Mouse (Mus musculus) heart, embryonic 10.5 days (tissue): Measurements from ENCODE around the gene Ado. TPM values are rescaled to one million over a fixed set of nuclear protein-coding genes. Genes with fewer than 3 reads are reported as not detected.

ENCODE experiments used
- DNase-seq: peaks from one replicate; pipeline ENCODE4 v3.0.0-alpha.2; 2017; ENCODE audit warnings: low spot score
- H3K27ac ChIP-seq: fragments of 300-500 bp; sonication (generic); 2 replicates; pipeline ENCODE4 v1.5.1; 2016; ENCODE audit warnings: mild to moderate bottlenecking
- H3K27me3 ChIP-seq: fragments of 300-500 bp; sonication (generic); 2 replicates; pipeline ENCODE4 v1.6.1; 2016; ENCODE audit warnings: mild to moderate bottlenecking; ENCODE audit not compliant: poor library complexity, insufficient read depth, severe bottlenecking
- H3K36me3 ChIP-seq: fragments of 300-500 bp; sonication (generic); 2 replicates; pipeline ENCODE4 v1.6.1; 2016; ENCODE audit warnings: mild to moderate bottlenecking, moderate library complexity
- H3K4me1 ChIP-seq: fragments of 300-500 bp; sonication (generic); 2 replicates; pipeline ENCODE4 v1.6.1; 2016; ENCODE audit warnings: mild to moderate bottlenecking
- H3K4me3 ChIP-seq: fragments of 300-500 bp; sonication (generic); 2 replicates; pipeline ENCODE4 v1.5.1; 2016; ENCODE audit warnings: mild to moderate bottlenecking, moderate library complexity
- H3K9me3 ChIP-seq: fragments of 300-500 bp; sonication (generic); 2 replicates; pipeline ENCODE4 v1.6.1; 2016; ENCODE audit warnings: mild to moderate bottlenecking, moderate library complexity
- WGBS: fragments of 180-500 bp; shearing (Covaris S2); methylation state at CpG from one replicate; pipeline ENCODE4 v1.1.7; 2016; 5-methylcytosine and 5-hydroxymethylcytosine counted together
- polyA plus RNA-seq: library from polyadenylated mRNA; unstranded; fragments of >200 nt; fragmentation: Nextera tagmentation; extraction: Ambion mirVana; gene quantifications from 2 replicates; pipeline ENCODE4 v1.2.1, GENCODE M21; 2016

Gene Ado
- polyA plus RNA-seq, 1 experiment from 2014 or later: 67.7 TPM

DNA sequence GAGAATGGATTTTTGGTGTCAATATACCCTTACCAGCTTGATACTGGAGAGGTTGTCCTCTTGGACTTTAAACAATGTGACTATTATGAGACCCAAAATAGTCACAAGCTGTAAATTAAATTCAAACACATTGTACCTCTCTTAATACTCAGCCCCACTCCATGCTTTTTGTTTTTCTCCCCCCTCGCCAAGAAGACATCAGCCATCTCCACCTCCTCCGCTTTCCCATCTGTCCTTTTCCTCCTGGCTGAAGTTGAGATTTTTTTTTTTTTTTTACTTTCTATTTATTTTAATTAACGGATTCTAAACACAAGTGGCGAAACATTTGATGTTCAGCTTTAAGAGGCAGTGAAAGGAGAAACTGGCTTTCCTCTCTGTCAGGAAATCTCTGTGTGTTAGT is 9.3 kb upstream of the Ado start:
- DNase-seq: no peak
- Histone ChIP-seq H3K36me3 (no peaks in the 10 kb centered on the region), H3K27ac (no peak overlapping the region), H3K4me1 (no peaks in the 10 kb centered on the region), H3K9me3 (0 out of 2 replicates have a peak, but pooled peaks cover 2% of the 10 kb centered on the region), H3K27me3 (no peaks in the 10 kb centered on the region), H3K4me3 (no peak overlapping the region)
- WGBS: 82% methylated on average over 4 of the region's 4 CpGs

GRCm38 (mm10) chr10:67548261-67548854 is 397 bp downstream of the Ado start:
- H3K4me3 ChIP-seq: peak overlapping the region; percentile 95
- under 1% methylated on average over 73 of the region's 73 CpGs for WGBS
- H3K36me3 ChIP-seq: 0 out of 2 replicates have a peak, but pooled peaks cover 3% of the 10 kb centered on the region

GRCm38 (mm10) chr10:67547850-67548260 is 900 bp downstream of the Ado start:
- under 1% methylated on average over 20 of the region's 20 CpGs for WGBS
- Histone ChIP-seq H3K36me3 (0 out of 2 replicates have a peak, but pooled peaks cover 3% of the 10 kb centered on the region), H3K4me1 (peaks cover 33% of the 10 kb centered on the region), H3K4me3 (peak overlapping the region; percentile 95), H3K27me3 (no peaks in the 10 kb centered on the region), H3K27ac (peak overlapping the region; percentile 99), H3K9me3 (no peaks in the 10 kb centered on the region)
- no peak for DNase-seq

More at GRCm38 (mm10) chr10:67548261-67548854, 397 bp downstream of the Ado start:
- H3K4me1 ChIP-seq: peaks cover 33% of the 10 kb centered on the region
- H3K9me3 ChIP-seq: no peaks in the 10 kb centered on the region
- no peaks in the 10 kb centered on the region for H3K27me3 ChIP-seq
- peak; percentile 79 for DNase-seq
- H3K27ac ChIP-seq: peak overlapping the region; percentile 99

DNA sequence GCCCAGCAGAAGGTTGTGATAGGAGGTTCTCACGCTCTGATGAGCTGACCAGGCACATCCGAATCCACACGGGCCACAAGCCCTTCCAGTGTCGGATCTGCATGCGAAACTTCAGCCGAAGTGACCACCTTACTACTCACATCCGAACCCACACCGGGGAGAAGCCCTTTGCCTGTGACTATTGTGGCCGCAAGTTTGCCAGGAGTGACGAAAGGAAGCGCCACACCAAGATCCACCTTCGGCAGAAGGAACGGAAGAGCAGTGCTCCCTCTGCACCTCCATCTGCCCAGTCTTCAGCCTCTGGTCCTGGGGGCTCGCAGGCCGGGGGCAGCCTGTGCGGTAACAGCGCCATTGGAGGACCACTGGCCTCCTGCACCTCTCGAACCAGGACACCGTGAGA is 8.2 kb downstream of the Ado start:
- DNase-seq: no peak
- Histone ChIP-seq H3K36me3 (0 out of 2 replicates have a peak, but pooled peaks cover 3% of the 10 kb centered on the region), H3K9me3 (no peaks in the 10 kb centered on the region), H3K27ac (no peak overlapping the region), H3K4me1 (peaks cover 42% of the 10 kb centered on the region), H3K4me3 (peak overlapping the region; percentile 44), H3K27me3 (peaks cover 59% of the 10 kb centered on the region)
- 17% methylated on average over 19 of the region's 19 CpGs for WGBS

- Histone ChIP-seq H3K4me3 (peak overlapping the region; percentile 72; the same call in 1 of the 2 replicates), H3K4me1 (peaks cover 49% of the 10 kb centered on the region), H3K36me3 (no peaks in the 10 kb centered on the region), H3K27me3 (peaks cover 71% of the 10 kb centered on the region), H3K27ac (no peak overlapping the region), H3K9me3 (no peaks in the 10 kb centered on the region)
- no peak for DNase-seq
- 50% methylated on average over 6 of the region's 6 CpGs for WGBS
These were observed 9.4 kb downstream of the Ado start for GRCm38 (mm10) chr10:67539401-67539730.

GRCm38 (mm10) chr10:67538585-67539400 is 10.0 kb downstream of the Ado start:
- DNase-seq: no peak
- WGBS: 2% methylated on average over 50 of the region's 50 CpGs
- Histone ChIP-seq H3K36me3 (no peaks in the 10 kb centered on the region), H3K4me1 (peaks cover 49% of the 10 kb centered on the region), H3K9me3 (no peaks in the 10 kb centered on the region), H3K27me3 (peaks cover 77% of the 10 kb centered on the region), H3K4me3 (peak overlapping the region; percentile 72), H3K27ac (no peak overlapping the region)

DNA sequence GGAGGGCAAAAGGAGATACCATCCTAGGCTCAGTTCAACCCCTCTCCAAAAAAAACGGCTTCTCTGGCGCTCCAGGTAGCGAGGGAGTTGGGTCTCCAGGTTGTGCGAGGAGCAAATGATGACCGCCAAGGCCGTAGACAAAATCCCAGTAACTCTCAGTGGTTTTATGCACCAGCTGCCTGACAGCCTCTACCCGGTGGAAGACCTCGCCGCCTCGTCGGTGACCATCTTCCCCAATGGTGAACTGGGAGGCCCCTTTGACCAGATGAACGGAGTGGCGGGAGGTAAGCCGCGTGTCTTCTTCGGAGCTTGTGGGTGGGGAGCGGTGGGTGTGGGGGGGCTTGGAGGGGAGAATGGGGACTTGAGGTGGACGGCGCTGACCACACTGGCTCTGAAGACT is 10.6 kb downstream of the Ado start:
- DNase-seq: no peak

GRCm38 (mm10) chr10:67537151-67537994 is 11.4 kb downstream of the Ado start:
- WGBS: under 1% methylated on average over 51 of the region's 51 CpGs
- Histone ChIP-seq H3K27me3 (peaks cover 91% of the 10 kb centered on the region), H3K36me3 (no peaks in the 10 kb centered on the region), H3K27ac (peak overlapping the region; percentile 87), H3K9me3 (no peaks in the 10 kb centered on the region), H3K4me3 (peak overlapping the region; percentile 72), H3K4me1 (peaks cover 49% of the 10 kb centered on the region)
- DNase-seq: peak; percentile 95

More for the DNA sequence above, 10.6 kb downstream of the Ado start:
- no peaks in the 10 kb centered on the region for H3K36me3 ChIP-seq
- H3K9me3 ChIP-seq: no peaks in the 10 kb centered on the region
- H3K4me1 ChIP-seq: peaks cover 49% of the 10 kb centered on the region
- peaks cover 84% of the 10 kb centered on the region for H3K27me3 ChIP-seq
- under 1% methylated on average over 19 of the region's 19 CpGs for WGBS
- H3K27ac ChIP-seq: no peak overlapping the region
- peak overlapping the region; percentile 72 for H3K4me3 ChIP-seq

DNA sequence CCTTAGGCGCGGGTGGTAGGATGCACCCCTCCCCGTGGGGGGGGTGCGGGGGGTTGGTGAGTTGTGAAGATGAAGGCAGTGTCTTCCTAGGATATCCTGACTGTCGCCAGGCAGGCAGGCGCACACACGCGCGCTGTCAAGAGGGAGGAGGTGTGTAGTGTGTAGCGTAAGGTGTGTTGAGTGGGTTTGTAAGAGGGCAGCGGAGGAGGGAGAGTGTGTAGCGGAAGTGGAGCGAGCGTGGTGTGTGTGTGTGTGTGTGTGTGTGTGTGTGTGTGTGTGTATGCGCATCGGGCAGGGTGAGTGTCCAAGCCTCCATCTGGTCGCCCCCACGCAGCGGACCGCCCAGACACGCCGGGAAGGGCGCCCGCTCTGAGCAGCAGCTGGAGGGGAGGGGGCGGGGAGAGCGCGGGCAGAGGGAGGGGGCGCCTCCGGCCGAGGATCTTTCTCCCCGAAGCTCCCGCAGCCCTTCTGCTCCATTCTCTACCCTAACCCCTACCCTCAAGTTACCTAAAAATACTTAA is 12.1 kb downstream of the Ado start:
- DNase-seq: no peak
- no peaks in the 10 kb centered on the region for H3K36me3 ChIP-seq
- no peaks in the 10 kb centered on the region for H3K9me3 ChIP-seq
- H3K27me3 ChIP-seq: peaks cover 91% of the 10 kb centered on the region
- H3K4me1 ChIP-seq: peaks cover 49% of the 10 kb centered on the region
- H3K4me3 ChIP-seq: peak overlapping the region; percentile 72
- WGBS: under 1% methylated on average over 26 of the region's 32 CpGs
- peak overlapping the region; percentile 22 for H3K27ac ChIP-seq

DNA sequence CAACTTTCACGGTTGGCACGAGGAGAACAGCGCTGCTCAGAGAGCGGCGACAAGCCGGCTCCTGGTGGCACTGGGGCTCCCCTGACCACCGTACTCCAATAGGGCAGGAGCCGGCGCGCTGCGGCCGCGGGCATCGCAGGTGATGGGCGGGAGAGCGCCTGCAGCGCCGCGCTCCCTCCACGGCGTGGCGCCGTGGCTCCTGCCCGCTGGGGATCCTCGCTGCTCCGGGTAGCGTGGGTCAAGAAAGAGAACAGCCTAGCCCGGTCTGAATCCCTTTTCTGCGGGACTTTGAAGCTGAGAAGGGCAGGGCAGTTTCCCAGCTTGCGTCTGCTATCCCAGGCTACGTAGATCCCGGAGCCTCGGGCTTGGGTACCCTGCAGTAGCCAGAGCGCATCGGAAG is 12.8 kb downstream of the Ado start:
- Histone ChIP-seq H3K36me3 (no peaks in the 10 kb centered on the region), H3K9me3 (no peaks in the 10 kb centered on the region), H3K4me1 (peaks cover 48% of the 10 kb centered on the region), H3K27me3 (peaks cover 91% of the 10 kb centered on the region), H3K27ac (no peak overlapping the region), H3K4me3 (peak overlapping the region; percentile 72)
- under 1% methylated on average over 35 of the region's 35 CpGs for WGBS
- DNase-seq: peak; percentile 89

- Histone ChIP-seq H3K27me3 (peaks cover 85% of the 10 kb centered on the region), H3K4me3 (peak within 1 kb of the TSS; percentile 72), H3K9me3 (no peaks in the 10 kb centered on the region), H3K4me1 (peaks cover 41% of the 10 kb centered on the region), H3K27ac (no peak within 1 kb of the TSS), H3K36me3 (no peaks in the 10 kb centered on the region)
- 1% methylated on average over 37 of the region's 37 CpGs for WGBS
- DNase-seq: no peak
These were observed 13.5 kb downstream of the Ado start, which contains the start of gene Egr2 for GRCm38 (mm10) chr10:67535256-67535655. TSS of gene Egr2 (plus strand) at chr10:67535475.

- WGBS: 76% methylated on average over 4 of the region's 4 CpGs
- peaks cover 39% of the 10 kb centered on the region for H3K27me3 ChIP-seq
- DNase-seq: no peak
These were observed 19.0 kb downstream of the Ado start for GRCm38 (mm10) chr10:67529769-67530168.

More at GRCm38 (mm10) chr10:67529769-67530168, 19.0 kb downstream of the Ado start:
- Histone ChIP-seq H3K27ac (no peak overlapping the region), H3K4me1 (no peaks in the 10 kb centered on the region), H3K36me3 (no peaks in the 10 kb centered on the region), H3K9me3 (no peaks in the 10 kb centered on the region), H3K4me3 (no peak overlapping the region)
